Mouse (Mus musculus): ENCODE measurements around the gene Slc3a2.
"Not testable (repeated sequence)": the region's sequence is repeated elsewhere in the genome, so short reads cannot be mapped to it uniquely, and the experiment has no call there.

Gene Slc3a2

GRCm38 (mm10) chr19:8722907-8723573, at the start of gene Slc3a2:
Gene Slc3a2 (minus strand): TSS chr19:8723369.
- DNase-seq: peak; percentile 96

- DNase-seq: peak; percentile 76
Observed at GRCm38 (mm10) chr19:8770567-8771270, 47.5 kb upstream of the Slc3a2 start, which contains the start of gene Tmem223. Gene Tmem223 (plus strand): TSS chr19:8770996.

GRCm38 (mm10) chr19:8765562-8765961, 42.4 kb upstream of the Slc3a2 start:
- no peak for DNase-seq

GRCm38 (mm10) chr19:8763276-8763675, 40.1 kb upstream of the Slc3a2 start:
- no peak for DNase-seq

- DNase-seq: no peak
Observed at GRCm38 (mm10) chr19:8760757-8761156, 37.6 kb upstream of the Slc3a2 start.

- DNase-seq: no peak
Observed at GRCm38 (mm10) chr19:8758899-8759298, 35.7 kb upstream of the Slc3a2 start.

GRCm38 (mm10) chr19:8757471-8757998, 34.4 kb upstream of the Slc3a2 start:
- no peak for DNase-seq

- peak; percentile 85 for DNase-seq
Observed at GRCm38 (mm10) chr19:8756635-8757387, 33.6 kb upstream of the Slc3a2 start, which contains the start of gene Nxf1. Gene Nxf1 (plus strand): TSS chr19:8757073.

- DNase-seq: no peak
Observed at GRCm38 (mm10) chr19:8755652-8756051, 32.5 kb upstream of the Slc3a2 start.

GRCm38 (mm10) chr19:8747368-8747767, 24.2 kb upstream of the Slc3a2 start:
- DNase-seq: no peak

- no peak for DNase-seq
Observed at GRCm38 (mm10) chr19:8745382-8745781, 22.2 kb upstream of the Slc3a2 start.

- DNase-seq: no peak
Observed at GRCm38 (mm10) chr19:8742176-8742575, 19.0 kb upstream of the Slc3a2 start.

- DNase-seq: peak; percentile 93
Observed at GRCm38 (mm10) chr19:8741243-8741869, 18.2 kb upstream of the Slc3a2 start, which contains the start of gene Stx5a. Gene Stx5a (plus strand): TSS chr19:8741413.

- DNase-seq: no peak
Observed at GRCm38 (mm10) chr19:8740603-8741002, 17.4 kb upstream of the Slc3a2 start, which contains the start of gene 1700092M07Rik. Gene 1700092M07Rik (plus strand): TSS chr19:8740718.

GRCm38 (mm10) chr19:8739646-8740045, 16.5 kb upstream of the Slc3a2 start:
- DNase-seq: no peak

GRCm38 (mm10) chr19:8738911-8739310, 15.7 kb upstream of the Slc3a2 start:
- DNase-seq: no peak

GRCm38 (mm10) chr19:8736160-8736467, 12.9 kb upstream of the Slc3a2 start:
- DNase-seq: no peak

- DNase-seq: peak; percentile 88
Observed at GRCm38 (mm10) chr19:8735389-8736159, 12.4 kb upstream of the Slc3a2 start, which contains the start of gene Wdr74. Gene Wdr74 (plus strand): TSS chr19:8735827.

GRCm38 (mm10) chr19:8734334-8734733, 11.2 kb upstream of the Slc3a2 start:
- DNase-seq: no peak

GRCm38 (mm10) chr19:8728335-8729099, 5.3 kb upstream of the Slc3a2 start:
- not testable (repeated sequence) for DNase-seq

GRCm38 (mm10) chr19:8727495-8728114, 4.4 kb upstream of the Slc3a2 start:
- no peak for DNase-seq

Measured in cerebellum, adult 8-10 months (tissue).